Mouse (Mus musculus): ENCODE results near the gene Rora.

Rora gene

DNA sequence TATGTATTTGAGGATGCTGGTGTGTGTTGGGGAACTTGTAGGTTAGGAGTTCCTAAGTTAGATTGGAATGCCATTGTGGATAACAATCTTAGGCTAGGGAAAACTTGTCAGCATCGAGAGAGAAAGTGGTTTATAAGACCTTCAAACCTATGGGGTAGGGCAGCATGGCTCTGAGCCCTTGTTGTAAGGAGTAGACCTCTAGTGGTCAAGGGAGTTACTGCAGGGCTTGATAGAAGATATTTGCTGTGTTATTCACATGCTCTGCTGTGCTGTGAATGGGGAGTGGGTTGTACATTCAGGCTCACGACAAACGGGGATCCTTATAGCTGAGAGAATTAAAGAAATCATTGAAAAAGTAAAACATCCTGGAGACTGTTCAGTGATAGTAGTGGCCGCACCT is 35.8 kb downstream of the Rora start:
- DNase-seq, result peak; percentile 80

DNA sequence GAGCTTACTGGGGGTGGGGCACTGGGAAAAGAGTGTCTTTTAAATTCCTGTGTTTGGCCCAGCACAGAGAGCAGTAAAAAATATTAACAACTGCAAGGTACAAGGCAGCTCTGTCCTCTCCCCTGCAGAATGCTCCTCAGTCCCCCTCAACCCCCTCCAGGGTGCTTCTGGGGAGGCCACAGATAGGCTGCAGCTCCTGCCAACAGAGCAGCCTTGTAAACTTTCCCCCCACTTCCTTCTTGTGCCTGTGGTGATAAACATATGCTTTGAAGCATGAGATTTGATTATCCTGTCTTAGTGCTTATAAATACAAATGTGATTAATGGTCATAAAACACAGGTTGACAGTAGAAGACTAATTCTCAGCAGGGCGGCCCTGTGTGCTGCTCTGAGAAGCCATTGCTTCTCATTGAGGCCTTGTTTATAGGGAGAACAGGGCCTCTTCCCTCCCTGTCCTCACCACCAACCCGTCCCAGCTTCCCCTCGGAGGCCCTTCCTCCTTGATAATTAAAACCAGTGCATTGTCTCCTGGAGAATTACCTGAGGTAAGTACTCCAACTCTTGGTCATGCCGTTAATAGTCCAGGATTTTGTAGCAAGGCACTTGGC is 41.4 kb downstream of the Rora start:
- no peak for DNase-seq

DNA sequence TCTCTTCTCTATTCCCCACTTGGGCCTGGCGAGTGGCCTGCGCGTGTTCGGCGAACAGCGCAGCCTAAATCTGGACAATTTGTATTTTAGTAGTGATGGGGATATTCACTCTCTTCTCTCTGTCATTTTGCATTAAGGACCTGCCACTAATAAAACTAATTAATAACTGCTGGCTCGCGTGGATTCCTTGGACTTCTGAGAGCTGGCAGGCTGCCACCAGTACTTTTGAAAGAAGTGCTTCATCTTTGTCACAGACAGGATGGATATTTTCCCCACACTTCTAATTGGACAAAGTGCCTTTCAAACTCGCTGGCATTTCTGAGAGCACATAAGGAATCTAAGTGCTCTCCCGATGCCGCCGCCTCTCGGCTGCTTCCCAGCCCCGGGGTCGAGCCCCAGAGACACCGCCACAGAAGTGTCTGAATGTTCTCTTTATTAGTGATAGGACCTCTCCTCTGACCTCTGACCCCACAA is 41.9 kb downstream of the Rora start:
- peak; percentile 22 for DNase-seq

DNA sequence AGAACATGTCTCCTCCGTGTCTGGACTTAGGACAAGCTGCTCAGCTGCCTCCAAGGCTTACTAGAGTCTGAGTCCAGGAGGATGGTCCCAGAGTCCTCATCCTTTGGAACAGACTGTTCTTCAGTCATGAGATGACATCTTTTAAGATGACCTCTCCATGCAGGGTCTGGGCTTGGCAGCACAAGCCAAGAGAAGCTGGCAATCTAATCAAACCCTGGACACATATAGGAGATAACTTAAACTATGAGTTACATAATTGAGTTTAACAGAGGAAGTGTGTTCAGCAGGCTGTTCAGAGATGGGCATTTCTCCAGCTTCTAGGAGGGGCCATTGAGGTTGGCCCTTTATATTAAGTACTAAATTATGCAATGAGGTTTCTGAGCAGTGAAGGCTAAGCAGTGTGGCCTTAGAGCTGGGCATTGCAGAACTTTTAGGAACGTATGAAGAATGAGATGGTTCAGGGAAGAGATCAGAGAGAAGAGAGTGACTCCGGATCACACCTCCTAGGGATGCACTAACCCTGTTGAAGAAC is 42.9 kb downstream of the Rora start:
- no peak for DNase-seq

DNA sequence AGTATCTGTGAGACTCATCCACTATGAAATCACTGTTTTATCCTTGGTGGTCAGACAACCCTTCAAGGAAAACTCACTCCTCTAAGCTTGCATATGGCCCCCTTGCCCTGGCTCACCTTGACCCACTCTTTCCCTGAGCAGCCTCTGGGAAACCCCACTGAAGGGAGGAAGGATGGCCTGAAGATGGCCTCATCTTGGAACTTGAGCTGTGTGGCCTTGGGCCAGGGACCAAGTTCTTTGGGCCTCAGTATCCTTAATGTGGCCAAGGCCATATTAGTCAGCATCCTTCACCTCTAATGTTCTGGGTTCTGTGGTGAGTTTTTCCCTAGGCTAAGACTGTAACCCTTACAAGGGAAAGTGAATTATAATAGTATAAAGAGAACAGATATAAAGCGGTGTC is 45.8 kb downstream of the Rora start:
- no peak for DNase-seq

DNA sequence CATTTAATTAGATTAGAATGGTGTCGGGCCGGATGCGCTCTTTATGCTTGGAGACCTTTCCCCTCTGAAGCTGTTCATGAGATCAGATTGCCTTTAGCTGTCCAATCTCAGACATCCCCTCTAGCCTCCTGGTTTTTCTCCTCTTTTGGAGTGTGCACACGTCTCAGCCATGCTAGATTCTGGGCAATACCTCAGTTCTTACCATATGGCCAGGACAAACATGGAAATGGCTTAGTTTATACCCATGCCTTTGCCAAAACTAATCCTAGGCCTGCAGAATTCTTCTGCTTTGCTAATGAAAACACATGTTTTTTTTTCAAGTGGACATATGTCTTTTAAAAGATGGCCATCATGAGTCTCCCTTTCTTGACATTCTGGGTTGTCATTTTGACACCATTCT is 46.3 kb downstream of the Rora start:
- no peak for DNase-seq

DNA sequence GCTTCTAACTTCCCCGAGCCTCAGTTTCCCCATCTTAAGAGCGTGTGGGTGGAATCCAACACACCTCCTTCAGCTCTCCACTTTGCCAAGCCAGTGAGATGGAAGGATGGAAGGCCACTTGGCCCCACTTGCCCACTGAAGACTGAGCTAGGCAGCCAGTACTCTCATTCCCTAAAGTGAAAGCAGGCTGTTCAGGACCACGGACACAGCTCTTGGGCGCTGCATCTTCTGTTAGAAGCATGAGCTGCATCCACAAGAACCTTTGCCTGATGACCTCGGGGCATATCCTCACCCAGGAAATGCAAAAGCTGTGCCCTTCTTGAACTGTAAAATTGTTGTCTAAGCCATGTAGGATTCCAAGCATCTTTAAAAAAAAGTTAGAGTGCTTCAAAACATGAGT is 54.0 kb downstream of the Rora start:
- no peak for DNase-seq

DNA sequence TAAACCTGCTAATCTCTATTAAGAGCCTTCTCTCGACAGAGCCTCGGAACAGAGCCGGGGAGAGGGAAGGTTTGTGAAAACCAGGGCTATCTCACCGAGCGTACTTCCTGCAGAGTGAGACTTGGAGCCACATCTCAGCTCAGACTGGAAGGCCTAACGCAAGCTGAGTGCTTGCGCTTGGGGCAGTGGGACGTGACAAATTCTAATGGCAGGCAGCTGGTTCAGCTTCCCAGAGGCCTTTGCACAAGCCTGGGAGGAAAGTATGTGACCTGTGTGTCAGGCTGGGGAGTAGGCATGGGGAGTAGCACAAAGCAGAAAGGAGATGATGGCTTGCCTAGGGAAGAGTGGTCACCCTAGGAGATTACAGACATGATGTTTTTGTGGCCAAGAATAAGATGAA is 55.6 kb downstream of the Rora start:
- DNase-seq, result no peak

DNA sequence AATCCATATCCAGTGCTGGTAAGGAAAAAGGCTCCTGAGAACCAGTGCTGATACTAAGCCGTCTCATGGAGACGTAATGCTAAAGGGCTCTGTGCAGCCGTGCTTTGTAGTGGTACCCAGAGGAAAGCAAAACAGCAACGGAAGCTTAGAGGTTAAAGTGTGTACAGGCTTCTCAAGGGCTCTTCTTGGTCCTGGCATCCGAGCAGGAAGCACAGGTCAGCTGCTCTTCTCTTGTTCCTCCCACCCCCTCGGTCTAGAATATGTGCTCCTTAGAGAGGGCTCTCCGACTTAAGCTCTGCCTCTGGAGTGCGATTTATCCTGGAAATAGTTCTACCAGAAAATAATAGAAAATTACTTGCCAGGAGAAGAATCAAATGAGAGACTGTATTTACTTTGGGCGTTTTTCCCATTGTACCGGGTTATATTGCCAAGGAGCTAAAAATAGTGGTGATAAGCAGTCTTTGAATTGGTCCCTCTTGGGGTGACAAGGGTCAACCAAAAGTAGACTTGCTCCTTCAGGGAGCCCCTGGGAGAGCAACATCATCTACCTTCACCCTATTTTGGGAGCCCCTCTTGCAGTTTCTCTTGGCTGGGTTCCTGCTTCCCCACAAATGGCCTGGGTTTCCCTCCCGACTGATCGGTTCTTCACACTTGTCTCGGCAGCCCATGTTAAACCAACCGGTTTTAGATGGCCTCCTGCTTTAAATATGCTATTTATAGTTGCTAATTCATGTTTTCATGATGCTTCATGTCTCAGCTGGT is 57.5 kb downstream of the Rora start:
- DNase-seq, result no peak

DNA sequence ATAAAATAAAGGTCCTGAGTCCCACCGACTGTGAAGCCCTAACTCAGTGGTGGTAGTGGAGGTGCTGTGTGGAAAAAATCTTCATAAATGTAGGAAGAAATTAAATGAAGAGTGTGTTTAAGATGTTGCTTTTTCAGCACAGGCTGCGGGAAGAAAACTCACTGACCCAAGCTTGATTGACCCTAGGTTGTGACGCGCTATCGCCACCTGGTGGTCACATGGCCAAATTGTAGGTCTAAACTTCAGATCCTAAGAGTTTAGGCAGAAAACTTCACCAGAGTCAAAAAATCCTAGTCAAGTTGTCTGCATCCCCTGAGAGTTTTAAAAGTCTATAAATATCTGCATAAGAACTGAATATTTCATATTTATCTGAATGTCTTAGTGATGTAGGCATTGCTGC is 63.4 kb downstream of the Rora start:
- DNase-seq, result peak; percentile 21

DNA sequence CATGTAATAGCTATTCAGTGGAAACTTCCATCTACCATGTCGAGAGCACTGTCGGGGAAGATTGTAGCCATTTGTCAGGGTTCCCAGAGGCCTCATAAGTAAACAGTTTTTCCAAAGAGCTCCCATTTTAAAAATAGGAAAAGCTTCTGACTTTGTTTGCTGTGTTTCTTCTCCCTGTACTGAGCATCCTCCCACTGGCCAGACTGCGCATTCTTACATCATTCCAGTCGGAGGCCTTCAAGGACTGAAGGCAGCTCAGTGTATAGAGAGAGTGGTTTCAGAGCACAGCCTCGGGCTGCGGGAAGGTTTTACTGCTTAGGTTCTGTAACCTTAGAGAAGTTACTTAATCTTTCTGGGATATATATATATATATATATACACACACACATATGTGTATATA is 64.8 kb downstream of the Rora start:
- DNase-seq, result no peak

DNA sequence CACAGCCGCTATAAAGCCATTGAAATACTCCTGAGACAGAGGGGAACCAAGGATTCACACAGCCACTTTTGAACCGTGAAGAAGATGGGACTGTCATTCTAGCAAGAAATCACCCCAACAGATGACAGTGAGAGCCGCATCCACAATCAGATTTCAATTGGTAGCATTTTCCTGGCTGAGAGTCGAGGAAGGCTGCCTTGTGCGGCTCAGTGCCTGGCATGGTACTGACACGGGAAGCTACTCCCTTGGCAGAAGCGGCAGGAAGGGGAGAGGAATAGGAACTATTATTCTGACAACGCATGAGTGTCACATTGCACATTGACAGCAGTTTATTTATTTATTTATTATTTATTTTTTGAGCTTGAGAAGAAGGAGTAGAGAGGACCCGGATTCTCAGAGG is 65.7 kb downstream of the Rora start:
- DNase-seq, result no peak

DNA sequence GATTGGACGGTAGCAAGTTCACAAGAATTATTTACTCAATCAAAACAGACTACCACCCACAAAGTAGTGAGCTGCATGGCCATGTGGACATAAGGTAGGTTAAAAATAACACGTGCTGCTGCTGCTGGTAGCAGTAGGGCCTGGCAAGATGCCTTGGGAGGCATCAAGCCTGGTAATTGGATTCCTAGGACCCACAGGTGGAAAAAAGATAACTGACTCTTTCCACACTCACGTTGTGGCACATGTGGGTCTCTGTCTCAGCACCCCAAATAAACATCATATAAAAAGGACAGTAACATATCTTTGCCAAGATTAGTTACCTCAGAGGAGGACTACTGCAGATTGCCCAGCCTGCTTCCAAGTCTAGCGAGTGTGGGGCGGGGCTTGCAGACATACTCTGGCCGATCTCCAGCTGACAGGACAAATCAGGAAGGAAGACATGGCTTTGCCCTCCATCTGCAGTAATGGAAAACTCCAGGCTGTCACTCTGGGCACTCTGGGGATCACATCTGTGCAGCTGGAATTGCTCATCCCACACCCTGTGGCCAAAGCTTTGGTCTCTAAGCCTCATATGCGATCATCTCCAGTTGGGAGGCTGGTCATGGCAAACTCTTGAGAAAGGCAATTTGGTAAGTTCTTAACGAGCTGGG is 71.2 kb downstream of the Rora start:
- peak; percentile 13 for DNase-seq

DNA sequence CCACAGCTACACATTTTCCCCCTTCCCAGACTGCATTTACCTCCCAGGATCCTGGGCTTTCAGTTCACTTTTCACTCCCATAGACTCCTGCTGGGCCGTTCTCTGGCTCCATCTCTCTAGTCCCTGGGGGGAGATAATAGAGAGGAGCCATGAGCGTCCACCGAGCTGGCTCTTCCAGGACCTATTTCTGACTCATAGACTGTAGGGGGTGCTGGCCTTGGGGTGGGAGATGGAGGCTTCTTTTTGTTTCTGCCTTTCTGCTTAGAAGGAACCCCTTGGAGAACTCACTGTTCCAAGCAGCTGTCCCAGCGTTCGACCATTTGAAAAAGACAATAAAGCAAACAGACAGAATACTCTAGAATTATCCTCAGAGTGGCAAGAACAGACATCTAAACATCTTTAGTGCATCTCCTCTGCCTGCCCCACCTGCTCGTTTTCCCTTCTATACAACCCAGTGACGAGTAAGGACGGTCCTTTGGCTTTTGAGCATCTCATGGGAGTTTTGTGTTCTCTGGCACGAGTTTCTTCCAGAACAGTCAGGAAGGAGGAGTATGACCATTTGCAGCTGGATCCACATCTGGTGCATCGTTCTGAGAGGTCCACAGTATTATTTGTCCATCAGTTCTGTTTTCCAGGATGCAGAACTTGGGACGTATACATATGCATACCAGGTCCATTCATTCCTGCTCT is 73.7 kb downstream of the Rora start:
- DNase-seq, result no peak

DNA sequence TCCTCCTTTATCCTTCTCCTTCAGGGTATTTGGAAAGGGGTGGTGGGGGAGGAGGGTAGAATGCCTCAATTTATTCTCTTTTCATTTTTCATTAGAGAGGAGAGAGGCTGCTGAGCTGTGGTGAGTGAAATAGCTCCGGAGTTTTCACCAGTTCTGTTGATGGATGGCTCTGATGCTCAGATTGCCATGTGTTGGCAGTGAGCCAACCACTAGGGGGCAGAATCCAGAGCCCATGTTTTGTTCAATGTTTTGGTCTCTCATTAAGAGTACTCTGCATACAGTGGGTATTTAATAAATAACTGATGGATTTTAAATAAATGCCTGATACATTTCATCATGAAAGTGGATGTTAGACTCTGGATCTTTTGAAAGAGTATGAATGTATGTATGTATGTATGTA is 77.9 kb downstream of the Rora start:
- no peak for DNase-seq

DNA sequence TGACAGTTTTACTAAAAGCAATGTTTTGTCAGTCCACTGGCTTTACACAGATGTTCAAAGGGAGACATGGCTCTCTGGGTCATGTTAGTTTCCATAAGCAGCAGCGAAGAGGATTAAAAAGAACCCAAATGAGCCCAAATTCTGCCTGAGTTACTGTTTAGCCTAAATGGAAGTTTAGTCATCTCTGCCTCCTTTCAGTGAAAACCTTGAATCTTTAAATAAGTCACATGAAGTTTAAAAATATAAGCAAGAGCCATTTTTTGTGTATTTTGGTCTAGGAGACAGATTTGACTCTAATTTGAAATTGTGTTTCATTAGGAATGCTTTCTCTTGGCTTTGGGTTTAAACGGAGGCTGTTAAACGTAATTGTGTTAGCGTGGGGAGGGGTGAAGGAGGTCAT is 79.3 kb downstream of the Rora start:
- DNase-seq, result no peak

DNA sequence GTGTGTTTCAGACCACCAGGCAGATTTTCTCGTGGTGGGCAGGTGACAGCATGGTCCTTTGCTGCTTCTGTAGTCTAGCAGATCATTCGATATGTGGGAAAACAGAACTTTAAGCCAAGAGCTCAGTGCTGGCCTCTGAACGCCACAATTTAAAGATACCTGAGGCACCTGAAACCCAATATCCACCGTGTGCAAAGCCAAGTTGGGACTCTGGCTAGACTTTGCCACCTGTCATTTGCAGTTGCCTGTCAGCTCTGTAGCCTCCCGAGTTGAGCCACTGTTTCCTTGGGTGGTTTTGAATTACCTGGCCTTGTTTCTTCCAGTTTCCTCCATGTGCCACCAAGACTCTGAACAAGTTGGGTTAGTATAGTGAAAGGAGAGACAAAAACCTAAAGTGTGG is 82.3 kb downstream of the Rora start:
- no peak for DNase-seq

DNA sequence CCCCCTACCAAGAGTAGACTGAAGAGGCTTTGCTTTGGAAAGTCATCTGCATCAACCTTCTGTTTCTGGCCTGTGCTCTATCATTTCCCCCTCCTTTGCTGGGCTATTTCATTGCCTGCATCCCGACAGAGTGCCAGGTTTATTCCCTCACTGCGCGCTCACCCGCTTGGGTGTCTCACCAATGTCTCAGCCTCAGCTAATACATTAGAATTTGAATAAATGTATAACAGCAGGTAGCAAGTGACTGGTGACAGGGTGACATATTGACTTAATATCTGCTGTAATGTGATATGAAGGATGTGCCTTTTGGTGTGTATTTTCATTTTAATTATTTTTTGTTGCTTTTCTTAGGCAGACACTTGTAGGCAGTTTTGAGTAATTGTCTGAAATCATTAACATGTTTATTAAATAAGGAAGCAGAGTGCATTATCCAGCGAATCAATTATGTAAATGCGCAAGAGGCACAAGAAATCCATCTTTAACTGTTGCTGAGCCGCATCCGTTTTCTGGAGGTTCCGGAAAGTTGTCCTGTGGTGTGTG is 83.7 kb downstream of the Rora start:
- no peak for DNase-seq

DNA sequence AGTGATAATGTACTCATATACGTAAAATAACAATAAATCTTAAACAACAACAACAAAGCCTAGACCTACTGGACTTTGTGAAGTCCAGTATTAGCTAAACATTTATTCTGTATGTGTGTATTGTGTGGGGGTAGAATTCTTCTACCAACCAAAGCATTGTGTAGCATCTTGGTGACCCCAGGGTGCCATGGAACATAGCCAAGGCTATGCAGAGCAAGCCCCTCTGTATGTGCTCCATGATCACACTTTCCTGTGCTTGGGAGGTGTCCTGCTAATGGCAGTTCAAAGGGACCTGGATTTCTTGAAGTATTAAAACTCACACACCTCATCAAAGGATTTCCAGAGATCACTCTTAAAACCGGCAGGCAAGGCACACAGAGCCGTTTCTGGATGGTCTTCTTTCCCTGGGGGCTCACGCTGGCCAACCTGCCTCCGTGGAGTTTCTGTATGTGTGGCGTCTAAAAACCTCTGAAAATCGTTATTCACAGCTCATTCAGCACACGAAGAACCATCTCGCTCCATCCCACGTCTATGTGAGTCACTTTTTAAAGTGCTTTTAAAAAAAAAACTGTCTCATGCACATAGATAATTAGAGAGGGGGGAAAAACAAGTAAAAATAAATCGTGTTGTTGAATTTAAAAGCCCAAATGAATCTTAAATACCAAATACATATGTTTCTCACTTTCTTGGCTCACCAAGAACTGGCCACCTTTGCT is 92.5 kb downstream of the Rora start:
- no peak for DNase-seq

DNA sequence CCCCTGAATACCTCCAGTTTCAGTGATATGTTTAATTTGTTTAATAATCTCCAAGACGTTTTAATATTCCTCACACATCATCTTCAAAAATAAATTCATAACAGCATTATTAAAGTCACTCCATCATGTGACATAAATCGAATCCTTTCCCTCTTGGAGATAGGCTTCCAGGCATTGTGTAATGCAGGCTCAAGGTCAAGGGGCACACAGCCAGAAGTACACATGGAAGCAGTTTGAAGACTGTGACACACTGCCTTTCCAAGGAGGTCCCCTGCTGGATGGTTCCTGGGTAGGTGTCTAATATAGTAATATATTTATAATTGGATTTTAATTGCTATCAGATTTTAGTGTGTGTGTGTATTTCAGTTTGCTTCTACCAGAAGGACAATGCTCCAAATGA is 103.4 kb downstream of the Rora start:
- DNase-seq, result peak; percentile 11

DNA sequence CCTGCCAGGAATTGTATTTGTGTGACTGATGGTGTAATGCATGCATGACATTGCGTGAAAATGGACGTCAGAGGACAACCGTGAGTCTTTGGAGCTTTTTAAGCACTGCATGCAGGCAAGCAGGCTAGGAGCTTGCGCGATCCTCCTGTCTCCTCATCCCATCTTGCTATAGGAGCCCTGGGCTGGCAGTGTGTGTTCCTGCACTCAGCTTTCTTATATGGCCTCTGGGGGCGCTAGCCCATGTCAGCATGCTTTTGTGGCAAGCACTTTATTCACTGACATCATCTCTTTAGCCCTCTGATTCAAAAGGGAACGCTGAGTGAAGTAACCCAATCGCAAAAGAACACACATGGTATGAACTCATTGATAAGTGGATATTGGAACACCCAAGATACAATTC is 105.7 kb downstream of the Rora start:
- no peak for DNase-seq

DNA sequence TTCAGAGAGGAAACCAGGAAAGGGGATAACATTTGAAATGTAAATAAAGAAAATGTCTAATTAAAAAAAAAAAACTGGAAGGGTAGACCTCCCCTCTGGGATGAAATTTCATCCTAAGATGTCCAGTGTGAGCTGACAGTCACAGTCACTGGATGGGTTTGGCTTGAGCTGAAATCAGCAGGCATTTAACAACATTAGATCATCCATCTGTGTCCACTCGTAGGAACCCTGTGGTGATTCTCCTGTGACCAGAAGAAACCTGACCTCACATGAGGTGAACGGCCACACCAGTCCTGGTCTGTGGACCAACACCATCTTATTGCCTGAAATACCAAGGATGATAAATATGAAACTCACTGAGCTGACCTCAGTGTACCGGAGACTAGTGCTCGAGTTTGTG is 106.7 kb downstream of the Rora start:
- no peak for DNase-seq

DNA sequence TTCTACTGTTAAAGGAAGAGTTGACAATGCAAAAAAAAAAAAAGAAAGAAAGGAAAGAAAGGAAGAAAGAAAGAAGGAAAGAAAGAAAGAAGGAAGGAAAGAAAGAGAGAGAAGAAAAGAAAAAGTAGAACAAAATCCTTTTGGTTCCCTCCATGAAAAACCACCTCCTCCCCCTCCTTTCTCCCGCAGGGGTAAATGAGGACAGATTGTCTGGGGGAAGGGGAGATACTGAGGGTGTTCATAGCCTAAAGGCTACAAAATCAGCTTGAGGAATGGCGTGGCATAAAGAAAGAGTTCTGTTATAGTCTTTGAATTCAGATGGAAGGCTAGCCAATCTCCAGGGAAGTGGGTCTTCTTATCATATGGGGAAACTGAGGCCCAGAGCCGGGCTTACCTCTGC is 107.3 kb downstream of the Rora start:
- no peak for DNase-seq

Data from kidney, adult 9 months (tissue).